Mouse (Mus musculus): ENCODE data around the gene Npnt.

The Npnt gene

GRCm38 (mm10) chr3:132863843-132864242, 86.2 kb downstream of the Npnt start:
- in situ Hi-C loops (cut with MboI; ENCODE audit: unreplicated experiment in 2 of 2) = no loop called here

DNA sequence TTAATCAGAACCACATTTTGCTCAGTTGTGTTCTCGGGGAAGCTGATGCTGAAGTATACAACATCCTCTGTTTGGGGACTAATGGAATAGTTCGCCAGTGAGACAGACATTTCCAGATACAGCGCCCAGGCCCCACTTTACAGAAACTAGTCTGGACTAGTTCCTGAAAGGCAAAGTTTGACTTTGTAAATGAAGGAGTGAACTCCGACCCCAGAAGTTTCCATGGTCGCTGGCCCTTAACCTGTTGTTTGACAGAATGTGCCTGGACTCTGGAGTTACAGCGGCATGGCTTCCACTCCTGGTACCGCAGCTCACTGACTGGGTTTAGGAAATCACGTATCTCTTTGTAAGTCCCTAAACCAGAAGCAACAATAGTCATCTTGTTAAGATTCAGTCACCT, 89.3 kb downstream of the Npnt start:
- in situ Hi-C loops (cut with MboI; ENCODE audit: unreplicated experiment in 2 of 2) = no loop called here

- in situ Hi-C loops (cut with MboI; ENCODE audit: unreplicated experiment in 2 of 2) = no loop called here
These were observed 90.5 kb downstream of the Npnt start for GRCm38 (mm10) chr3:132859573-132859972.

- in situ Hi-C loops (cut with MboI; ENCODE audit: unreplicated experiment in 2 of 2) = no loop called here
These were observed 91.2 kb downstream of the Npnt start for GRCm38 (mm10) chr3:132858849-132859248.

DNA sequence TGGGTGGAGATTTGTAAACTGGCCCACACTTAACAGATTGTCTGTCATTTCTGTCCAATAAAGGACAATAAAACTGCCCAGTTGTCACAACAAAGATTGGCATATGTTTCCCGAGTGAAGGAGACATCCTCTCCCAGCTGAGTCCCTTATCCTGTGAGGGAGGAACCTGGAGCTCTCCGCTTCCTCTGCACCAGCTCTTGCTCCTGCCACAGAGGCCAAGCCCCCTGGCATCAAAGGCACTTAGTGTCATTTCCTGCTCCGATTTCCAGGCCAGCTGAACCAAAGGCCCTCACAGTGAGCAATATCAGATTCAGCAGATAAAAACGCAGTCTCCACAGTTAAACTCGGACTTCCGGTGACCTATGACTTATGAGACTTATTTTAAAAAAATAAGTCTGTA, 93.4 kb downstream of the Npnt start:
- in situ Hi-C loops (cut with MboI; ENCODE audit: unreplicated experiment in 2 of 2) = no loop called here

GRCm38 (mm10) chr3:132855458-132856212, 94.5 kb downstream of the Npnt start:
- in situ Hi-C loops (cut with MboI; ENCODE audit: unreplicated experiment in 2 of 2) = no loop called here

- in situ Hi-C loops (cut with MboI; ENCODE audit: unreplicated experiment in 2 of 2) = no loop called here
These were observed 95.8 kb downstream of the Npnt start for GRCm38 (mm10) chr3:132854271-132854670.

GRCm38 (mm10) chr3:132851841-132852728, 98.0 kb downstream of the Npnt start:
- in situ Hi-C loops (cut with MboI; ENCODE audit: unreplicated experiment in 2 of 2) = no loop called here

GRCm38 (mm10) chr3:132851417-132851816, 98.7 kb downstream of the Npnt start:
- in situ Hi-C loops (cut with MboI; ENCODE audit: unreplicated experiment in 2 of 2) = no loop called here

GRCm38 (mm10) chr3:132850431-132850830, 99.7 kb downstream of the Npnt start:
- in situ Hi-C loops (cut with MboI; ENCODE audit: unreplicated experiment in 2 of 2) = no loop called here

GRCm38 (mm10) chr3:132849669-132850068, 100.4 kb downstream of the Npnt start:
- in situ Hi-C loops (cut with MboI; ENCODE audit: unreplicated experiment in 2 of 2) = no loop called here

- in situ Hi-C loops (cut with MboI; ENCODE audit: unreplicated experiment in 2 of 2) = no loop called here
These were observed 107.4 kb downstream of the Npnt start for GRCm38 (mm10) chr3:132842676-132843075.

- in situ Hi-C loops (cut with MboI; ENCODE audit: unreplicated experiment in 2 of 2) = no loop called here
These were observed 110.6 kb downstream of the Npnt start for GRCm38 (mm10) chr3:132839516-132839915.

GRCm38 (mm10) chr3:132838656-132839417, 111.3 kb downstream of the Npnt start:
- in situ Hi-C loops (cut with MboI; ENCODE audit: unreplicated experiment in 2 of 2) = no loop called here

GRCm38 (mm10) chr3:132837134-132837533, 113.0 kb downstream of the Npnt start:
- in situ Hi-C loops (cut with MboI; ENCODE audit: unreplicated experiment in 2 of 2) = no loop called here

DNA sequence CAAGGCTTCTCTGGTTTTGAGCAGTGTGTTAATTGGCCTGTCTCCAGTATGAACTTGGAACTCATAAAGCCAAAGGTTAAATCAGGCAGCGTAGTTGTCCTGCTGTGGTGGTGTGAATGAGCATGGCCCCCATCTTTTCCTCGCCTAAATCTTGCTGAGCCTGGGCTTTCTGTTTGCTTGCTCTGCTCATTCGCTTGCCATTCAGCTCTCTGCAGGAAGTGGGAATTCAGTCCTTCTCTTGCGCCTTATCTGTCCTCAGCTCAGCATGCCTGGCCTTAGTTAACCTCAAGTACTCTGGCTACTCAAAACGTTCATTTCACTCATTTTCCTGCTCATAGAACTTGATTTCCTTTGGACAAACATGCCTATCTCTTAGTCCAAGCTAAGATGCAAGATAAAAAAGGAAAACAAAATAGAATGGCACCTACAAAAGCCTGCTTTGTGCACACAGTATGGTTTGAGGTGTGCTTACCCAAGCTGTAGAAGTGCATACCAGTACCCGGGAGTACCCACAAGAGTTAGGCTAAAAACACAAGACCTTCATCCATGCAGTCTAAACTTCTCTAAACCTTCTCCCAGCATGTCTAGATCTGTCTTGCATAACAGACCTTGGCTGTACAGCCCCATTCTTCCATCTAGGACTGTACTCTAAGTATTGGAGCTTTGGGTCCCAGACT, 114.8 kb downstream of the Npnt start:
- in situ Hi-C loops (cut with MboI; ENCODE audit: unreplicated experiment in 2 of 2) = no loop called here

Measured in v-Abl transformed pro-B cells (cell line).